Mouse (Mus musculus) C2C12 (cell line): Measurements from ENCODE around the gene Arhgap15. TPM values are rescaled to one million over a fixed set of nuclear protein-coding genes. Genes with fewer than 3 reads are reported as not detected.

Source experiments
- H3K27me3 ChIP-seq: one replicate; pipeline ENCODE4 v1.6.1; 2011; ENCODE audit not compliant: control insufficient read depth, insufficient read depth, insufficient read length
- H3K36me3 ChIP-seq: one replicate; pipeline ENCODE4 v1.6.1; 2011; ENCODE audit not compliant: control insufficient read depth, insufficient read depth
- H3K4me3 ChIP-seq: one replicate; pipeline ENCODE4 v1.5.1; 2011; ENCODE audit warnings: mild to moderate bottlenecking, control low read depth; ENCODE audit not compliant: poor library complexity, insufficient read depth, severe bottlenecking
- H3K79me2 ChIP-seq: one replicate; pipeline ENCODE4 v1.6.1; 2011; ENCODE audit not compliant: control insufficient read depth, insufficient read depth
- H3K79me3 ChIP-seq: one replicate; pipeline ENCODE4 v1.6.1; 2011; ENCODE audit warnings: low read depth, control low read depth
- H3ac ChIP-seq: one replicate; pipeline ENCODE3; 2011; ENCODE audit warnings: low read depth; ENCODE audit not compliant: control insufficient read depth, insufficient read length
- CEBPB ChIP-seq: IDR thresholded peaks from one replicate; pipeline ENCODE4 v1.6.1; 2011; ENCODE audit warnings: low read depth, mild to moderate bottlenecking, control low read depth, moderate library complexity
- CTCF ChIP-seq: IDR thresholded peaks from one replicate; pipeline ENCODE4 v1.5.1; 2011; ENCODE audit not compliant: control insufficient read depth, insufficient read depth, insufficient read length
- FOSL1 ChIP-seq: IDR thresholded peaks from one replicate; pipeline ENCODE4 v1.8.0; 2011; ENCODE audit warnings: mild to moderate bottlenecking, low read length; ENCODE audit not compliant: poor library complexity, insufficient read depth, severe bottlenecking
- MAX ChIP-seq: IDR thresholded peaks from one replicate; pipeline ENCODE4 v1.6.1; 2011; ENCODE audit warnings: mild to moderate bottlenecking, control low read depth
- MYOD1 ChIP-seq: IDR thresholded peaks from one replicate; pipeline ENCODE4 v1.6.1; 2011; ENCODE audit warnings: low read depth; ENCODE audit not compliant: control insufficient read depth, insufficient read length
- MYOG ChIP-seq: IDR thresholded peaks from one replicate; pipeline ENCODE4 v1.6.1; 2011; ENCODE audit not compliant: control insufficient read depth, insufficient read length; ENCODE audit errors: extremely low read depth
- USF1 ChIP-seq: IDR thresholded peaks from one replicate; pipeline ENCODE4 v1.6.1; 2011; ENCODE audit warnings: low read depth, mild to moderate bottlenecking, control low read depth, moderate library complexity
- polyA plus RNA-seq: library from polyadenylated mRNA; unstranded; fragments of >200 nt; fragmentation: generic; extraction: Trizol; gene quantifications from one replicate; pipeline ENCODE4 v1.2.1, GENCODE M21; 2012; ENCODE audit warnings: missing spikeins

The Arhgap15 gene
- polyA plus RNA-seq, 1 experiment, result not detected

GRCm38 (mm10) chr2:44399191-44399926 lies 650.7 kb downstream of the Arhgap15 start:
- Histone ChIP-seq H3K79me3 (no peaks in the 10 kb centered on the region), H3K36me3 (no peaks in the 10 kb centered on the region), H3K79me2 (no peaks in the 10 kb centered on the region), H3K27me3 (no peaks in the 10 kb centered on the region), H3ac (no peak overlapping the region), H3K4me3 (no peak overlapping the region)
- TF ChIP-seq MYOD1 (no peak), CTCF (no peak), MAX (no peak), USF1 (no peak), CEBPB (no peak), FOSL1 (no peak), MYOG (no peak)

GRCm38 (mm10) chr2:44401704-44402422 lies 653.2 kb downstream of the Arhgap15 start:
- TF ChIP-seq MYOD1 (no peak), USF1 (no peak), CEBPB (no peak), CTCF (no peak), MYOG (no peak), MAX (no peak), FOSL1 (no peak)
- Histone ChIP-seq H3K79me3 (no peaks in the 10 kb centered on the region), H3K27me3 (no peaks in the 10 kb centered on the region)

GRCm38 (mm10) chr2:44411660-44412059 lies 663.0 kb downstream of the Arhgap15 start:
- Histone ChIP-seq H3K4me3 (no peak overlapping the region), H3ac (no peak overlapping the region), H3K36me3 (no peaks in the 10 kb centered on the region), H3K27me3 (no peaks in the 10 kb centered on the region), H3K79me2 (no peaks in the 10 kb centered on the region), H3K79me3 (no peaks in the 10 kb centered on the region)
- no peak for TF ChIP-seq MYOD1
- TF ChIP-seq CEBPB, result no peak
- TF ChIP-seq USF1, result no peak
- TF ChIP-seq MYOG, result no peak
- no peak for TF ChIP-seq CTCF
- TF ChIP-seq FOSL1, result no peak

More at GRCm38 (mm10) chr2:44401704-44402422, 653.2 kb downstream of the Arhgap15 start:
- Histone ChIP-seq H3ac (no peak overlapping the region), H3K4me3 (no peak overlapping the region), H3K79me2 (no peaks in the 10 kb centered on the region), H3K36me3 (no peaks in the 10 kb centered on the region)

GRCm38 (mm10) chr2:44416331-44416730 lies 667.7 kb downstream of the Arhgap15 start:
- Histone ChIP-seq H3K27me3 (no peaks in the 10 kb centered on the region), H3K79me2 (no peaks in the 10 kb centered on the region), H3K36me3 (no peaks in the 10 kb centered on the region), H3K4me3 (no peak overlapping the region), H3K79me3 (no peaks in the 10 kb centered on the region), H3ac (no peak overlapping the region)
- no peak for TF ChIP-seq USF1

- no peak for TF ChIP-seq MYOG
- TF ChIP-seq MYOD1, result no peak
- Histone ChIP-seq H3K4me3 (no peak overlapping the region), H3K36me3 (no peaks in the 10 kb centered on the region), H3K79me2 (no peaks in the 10 kb centered on the region), H3K79me3 (no peaks in the 10 kb centered on the region), H3ac (no peak overlapping the region), H3K27me3 (no peaks in the 10 kb centered on the region)
These were observed 671.1 kb downstream of the Arhgap15 start for GRCm38 (mm10) chr2:44419547-44420225.

GRCm38 (mm10) chr2:44430521-44430920 lies 681.9 kb downstream of the Arhgap15 start:
- Histone ChIP-seq H3ac (no peak overlapping the region), H3K79me3 (no peaks in the 10 kb centered on the region)
- TF ChIP-seq CTCF, result no peak
- no peak for TF ChIP-seq MYOD1
- no peak for TF ChIP-seq FOSL1
- no peak for TF ChIP-seq MYOG
- TF ChIP-seq CEBPB, result no peak
- TF ChIP-seq USF1, result no peak
- TF ChIP-seq MAX, result no peak

More at GRCm38 (mm10) chr2:44430521-44430920, 681.9 kb downstream of the Arhgap15 start:
- no peaks in the 10 kb centered on the region for H3K79me2 ChIP-seq
- no peaks in the 10 kb centered on the region for H3K27me3 ChIP-seq
- H3K36me3 ChIP-seq, result no peaks in the 10 kb centered on the region
- no peak overlapping the region for H3K4me3 ChIP-seq
